Mouse (Mus musculus): Measurements from ENCODE around the gene Slco6d1. TPM values are rescaled to one million over a fixed set of nuclear protein-coding genes. Genes with fewer than 3 reads are reported as not detected.

Gene Slco6d1
- not detected in 2 replicates for total RNA-seq (2012; rRNA removed)
- total RNA-seq (2014; rRNA removed) = not detected in 2 replicates
- polyA plus RNA-seq (2012; ENCODE audit: insufficient read length, low read depth) = not detected in 2 replicates

GRCm38 (mm10) chr1:98420824-98421223, at the start of gene Slco6d1:
Gene Slco6d1, plus strand, starts transcription at chr1:98421124.
- Histone ChIP-seq H3K79me2 (replicated peaks; ENCODE audit: control insufficient read depth, extremely low read depth, insufficient read depth, poor library complexity, severe bottlenecking) (no peaks in the 10 kb centered on the region), H3K4me1 (ENCODE audit: control insufficient read depth in 1 of 2, insufficient read depth in 2 of 2) (no peaks in the 10 kb centered on the region), H3K4me3 (replicated peaks in 1 of 3; ENCODE audit: low read depth in 2 of 3, low read length in 2 of 3, poor library complexity in 1 of 3) (no peak within 1 kb of the TSS), H3K27me3 (replicated peaks) (no peaks in the 10 kb centered on the region), H3K9me3 (replicated peaks; ENCODE audit: low read length) (peaks cover 12% of the 10 kb centered on the region), H3K27ac (ENCODE audit: insufficient read depth, low read depth) (no peak within 1 kb of the TSS), H3K9ac (ENCODE audit: insufficient read depth, low read depth) (no peak within 1 kb of the TSS), H3K4me2 (ENCODE audit: insufficient read depth, low read depth, poor library complexity, severe bottlenecking) (no peak within 1 kb of the TSS), H3K36me3 (replicated peaks in 1 of 2; ENCODE audit: control insufficient read depth in 1 of 2, insufficient read depth in 1 of 2, low read length in 1 of 2) (no peaks in the 10 kb centered on the region)
- TF ChIP-seq CHD1 (IDR thresholded peaks at IDR 0.05; ENCODE audit: low read depth, low read length) (no peak), MAX (IDR thresholded peaks at IDR 0.05; ENCODE audit: low read length) (no peak), EP300 (IDR thresholded peaks at IDR 0.05; ENCODE audit: low read length) (no peak), ELF1 (IDR thresholded peaks at IDR 0.05; ENCODE audit: low read depth, low read length) (no peak), MYC (IDR thresholded peaks at IDR 0.05; ENCODE audit: low read depth, low read length) (no peak), RCOR1 (conservative IDR thresholded peaks at IDR 0.05; ENCODE audit: low read depth, low read length) (no peak), MAZ (IDR thresholded peaks at IDR 0.05; ENCODE audit: low read depth, low read length) (no peak), TCF12 (IDR thresholded peaks at IDR 0.05; ENCODE audit: low read depth, low read length) (no peak), POLR2AphosphoS2 (IDR thresholded peaks at IDR 0.05; ENCODE audit: low read depth, low read length) (no peak), NELFE (IDR thresholded peaks at IDR 0.05; ENCODE audit: low read depth, low read length) (no peak), SIN3A (IDR thresholded peaks at IDR 0.05; ENCODE audit: low read length) (no peak), POLR2A (IDR thresholded peaks at IDR 0.05; ENCODE audit: low read depth, low read length) (no peak), MEF2A (IDR thresholded peaks at IDR 0.05; ENCODE audit: borderline replicate concordance, low read depth, low read length) (no peak), SMC3 (IDR thresholded peaks at IDR 0.05; ENCODE audit: low read depth, low read length) (no peak), NRF1 (IDR thresholded peaks at IDR 0.05; ENCODE audit: low read depth, low read length) (no peak), KAT2A (IDR thresholded peaks at IDR 0.05; ENCODE audit: insufficient replicate concordance, low read length) (no peak), MAFK (IDR thresholded peaks at IDR 0.05; ENCODE audit: insufficient replicate concordance, low read length) (no peak), USF2 (conservative IDR thresholded peaks at IDR 0.05; ENCODE audit: low read depth, low read length) (no peak)
- dilution Hi-C loops (cut with MboI; ENCODE audit: extremely low pct_ligation_motif_present, extremely low pct_unique_long_range_greater_than_20kb, low sequenced_read_pairs) = no loop called here
- no peak for DNase-seq (ENCODE audit: extremely low read depth)
- in situ Hi-C loops (cut with MboI; ENCODE audit: low pct_ligation_motif_present, low pct_unique_long_range_greater_than_20kb, low sequenced_read_pairs) = no loop called here

GRCm38 (mm10) chr1:98392001-98392400, 28.9 kb upstream of the Slco6d1 start:
- no peak for DNase-seq (ENCODE audit: extremely low read depth)
- Histone ChIP-seq H3K36me3 (replicated peaks in 1 of 2; ENCODE audit: control insufficient read depth in 1 of 2, insufficient read depth in 1 of 2, low read length in 1 of 2) (no peaks in the 10 kb centered on the region), H3K79me2 (replicated peaks; ENCODE audit: control insufficient read depth, extremely low read depth, insufficient read depth, poor library complexity, severe bottlenecking) (no peaks in the 10 kb centered on the region), H3K27me3 (replicated peaks) (no peaks in the 10 kb centered on the region), H3K4me1 (ENCODE audit: control insufficient read depth in 1 of 2, insufficient read depth in 2 of 2) (no peaks in the 10 kb centered on the region), H3K9me3 (replicated peaks; ENCODE audit: low read length) (peaks cover 8% of the 10 kb centered on the region), H3K4me2 (ENCODE audit: insufficient read depth, low read depth, poor library complexity, severe bottlenecking) (no peak overlapping the region), H3K4me3 (replicated peaks in 1 of 3; ENCODE audit: low read depth in 2 of 3, low read length in 2 of 3, poor library complexity in 1 of 3) (no peak overlapping the region), H3K9ac (ENCODE audit: insufficient read depth, low read depth) (no peak overlapping the region), H3K27ac (ENCODE audit: insufficient read depth, low read depth) (no peak overlapping the region)
- in situ Hi-C loops (cut with MboI; ENCODE audit: low pct_ligation_motif_present, low pct_unique_long_range_greater_than_20kb, low sequenced_read_pairs) = no loop called here
- dilution Hi-C loops (cut with MboI; ENCODE audit: extremely low pct_ligation_motif_present, extremely low pct_unique_long_range_greater_than_20kb, low sequenced_read_pairs) = no loop called here
- TF ChIP-seq RAD21 (IDR thresholded peaks at IDR 0.05; ENCODE audit: low read depth, low read length) (no peak; the same call in 1 of the 2 replicates), POLR2A (IDR thresholded peaks at IDR 0.05; ENCODE audit: low read depth, low read length) (no peak), HCFC1 (IDR thresholded peaks at IDR 0.05; ENCODE audit: low read depth, low read length) (no peak), PAX5 (IDR thresholded peaks at IDR 0.05; ENCODE audit: low read length) (no peak), CHD1 (IDR thresholded peaks at IDR 0.05; ENCODE audit: low read depth, low read length) (no peak), USF2 (conservative IDR thresholded peaks at IDR 0.05; ENCODE audit: low read depth, low read length) (no peak), SIN3A (IDR thresholded peaks at IDR 0.05; ENCODE audit: low read length) (no peak), NELFE (IDR thresholded peaks at IDR 0.05; ENCODE audit: low read depth, low read length) (no peak), ZC3H11A (IDR thresholded peaks at IDR 0.05; ENCODE audit: low read depth, low read length) (no peak), ZKSCAN1 (IDR thresholded peaks at IDR 0.05; ENCODE audit: borderline replicate concordance, low read depth, low read length) (no peak), MXI1 (IDR thresholded peaks at IDR 0.05; ENCODE audit: low read depth, low read length) (no peak), NRF1 (IDR thresholded peaks at IDR 0.05; ENCODE audit: low read depth, low read length) (no peak), USF1 (IDR thresholded peaks at IDR 0.05; ENCODE audit: low read depth, low read length) (no peak), POLR2AphosphoS2 (IDR thresholded peaks at IDR 0.05; ENCODE audit: low read depth, low read length) (no peak), E2F4 (IDR thresholded peaks at IDR 0.05; ENCODE audit: insufficient replicate concordance, low read depth, low read length) (no peak), TCF12 (IDR thresholded peaks at IDR 0.05; ENCODE audit: low read depth, low read length) (no peak), MEF2A (IDR thresholded peaks at IDR 0.05; ENCODE audit: borderline replicate concordance, low read depth, low read length) (no peak)
